Mouse (Mus musculus): ENCODE measurements at regions not wholly inside any gene's neighbourhood (a gene's known extent, or its start where the extent isn't known, plus 50 kb on each side); places are given as distances from the start of the nearest gene placed in this dataset.

GRCm38 (mm10) chr13:60440586-60440985, 161.2 kb upstream of the Dapk1 start:
- no peak for TF ChIP-seq POLR2A (IDR thresholded peaks at IDR 0.05; ENCODE audit: low read depth, low read length)
- TF ChIP-seq CTCF (conservative IDR thresholded peaks at IDR 0.05; ENCODE audit: insufficient read depth, insufficient read length, low read depth, low read length) = no peak

Data from kidney, adult 2 months (tissue).